Mouse (Mus musculus) cerebellum, adult 11-12 months (tissue): ENCODE data around the gene Steap2.

Experiments used
- DNase-seq: peaks from one replicate; pipeline ENCODE4 v3.0.0; 2022

Steap2 gene

DNA sequence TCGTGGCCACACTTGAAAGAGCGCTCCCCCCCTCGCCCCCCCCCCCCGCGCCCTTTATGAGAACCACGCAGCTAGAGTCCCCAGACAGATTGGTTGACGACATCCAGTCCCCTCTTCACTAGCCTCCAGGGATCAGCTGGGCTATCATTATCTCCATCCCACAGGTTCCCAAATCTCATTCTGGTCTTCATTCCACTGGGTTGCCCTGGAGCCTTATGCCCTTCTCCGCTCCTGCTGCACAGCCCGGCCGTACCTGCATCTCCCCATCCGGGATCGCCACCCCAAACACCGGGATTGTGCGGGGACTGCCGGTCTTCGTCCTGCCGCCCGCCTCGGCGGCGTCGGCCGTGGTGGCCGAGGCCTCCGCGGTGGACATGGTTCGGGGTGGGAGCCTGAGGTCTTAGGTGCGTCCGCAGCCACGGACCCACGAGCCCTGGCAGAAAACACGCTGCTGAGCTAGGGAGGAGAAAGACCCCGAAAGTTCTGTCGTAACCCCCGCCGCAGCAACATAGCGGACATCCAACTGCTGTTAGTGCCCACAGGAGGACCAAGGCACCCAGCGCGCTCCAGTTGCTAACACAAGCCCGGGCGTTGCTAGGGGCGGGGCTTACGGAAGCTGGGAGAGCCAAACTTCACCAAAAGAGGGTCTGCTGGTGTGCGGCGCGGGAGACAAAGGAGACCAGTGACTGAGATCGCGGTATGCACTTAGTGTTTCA is 30.6 kb downstream of the Steap2 start, which contains the start of gene Cfap69:
Cfap69 (minus strand) TSS at position 585 of the 716 bp plus-strand sequence.
- DNase-seq = peak; percentile 83

DNA sequence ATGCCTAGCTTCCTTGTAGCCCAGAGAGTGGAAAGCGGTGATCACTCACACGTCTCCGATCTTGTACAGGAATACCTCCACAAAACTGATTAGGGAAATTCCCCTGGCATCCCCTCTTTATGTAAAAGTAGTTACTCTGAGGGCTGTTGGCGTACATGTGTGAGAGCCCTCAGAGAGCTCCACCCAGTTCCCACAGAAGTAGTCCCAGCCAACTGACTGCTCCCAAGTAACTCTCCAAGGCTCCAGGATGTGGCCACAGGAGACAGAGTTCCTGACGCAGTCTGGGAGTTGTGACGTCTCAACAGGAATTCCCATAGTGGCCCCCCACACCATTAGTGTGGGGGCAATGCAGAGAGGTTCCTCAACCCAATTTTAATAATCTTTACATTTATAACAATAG is 31.3 kb downstream of the Steap2 start:
- peak; percentile 8 for DNase-seq

DNA sequence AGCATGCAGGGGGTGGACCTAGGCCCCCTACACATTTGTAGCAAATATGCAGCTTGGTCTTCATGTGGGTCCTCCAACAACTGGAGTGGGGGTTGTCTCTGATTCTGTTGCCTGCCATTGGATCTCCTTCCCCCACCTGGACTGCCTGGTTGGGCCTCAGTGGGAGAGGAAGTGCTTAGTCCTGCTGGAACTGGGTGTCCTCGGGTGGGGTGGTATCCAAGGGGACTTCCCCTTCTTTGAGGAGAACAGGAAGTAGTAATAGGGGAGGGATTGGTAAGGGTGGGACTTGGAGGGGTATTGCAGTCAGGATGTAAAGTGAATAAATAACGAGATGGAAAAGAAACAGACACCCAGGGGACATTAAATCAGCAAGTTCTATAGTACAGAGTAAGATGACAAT is 35.7 kb downstream of the Steap2 start:
- no peak for DNase-seq

DNA sequence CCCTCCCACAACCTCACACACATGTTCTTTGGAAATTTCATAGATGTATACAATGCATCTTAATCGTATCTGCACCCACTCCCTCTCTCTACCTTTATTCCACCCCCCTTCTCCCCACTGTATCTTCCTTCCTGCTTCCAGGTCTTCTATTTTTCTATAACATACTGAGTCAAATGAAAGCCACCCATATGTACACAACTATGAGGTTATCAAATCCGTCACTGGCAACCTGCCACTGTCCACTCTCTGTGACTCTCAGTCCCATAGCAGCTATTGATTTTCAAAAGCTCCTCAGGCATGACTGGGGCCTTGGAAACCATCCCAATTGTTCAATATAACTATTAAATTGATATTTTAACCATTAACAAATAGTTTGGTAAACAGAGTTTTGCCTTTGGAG is 36.4 kb downstream of the Steap2 start:
- DNase-seq = no peak

DNA sequence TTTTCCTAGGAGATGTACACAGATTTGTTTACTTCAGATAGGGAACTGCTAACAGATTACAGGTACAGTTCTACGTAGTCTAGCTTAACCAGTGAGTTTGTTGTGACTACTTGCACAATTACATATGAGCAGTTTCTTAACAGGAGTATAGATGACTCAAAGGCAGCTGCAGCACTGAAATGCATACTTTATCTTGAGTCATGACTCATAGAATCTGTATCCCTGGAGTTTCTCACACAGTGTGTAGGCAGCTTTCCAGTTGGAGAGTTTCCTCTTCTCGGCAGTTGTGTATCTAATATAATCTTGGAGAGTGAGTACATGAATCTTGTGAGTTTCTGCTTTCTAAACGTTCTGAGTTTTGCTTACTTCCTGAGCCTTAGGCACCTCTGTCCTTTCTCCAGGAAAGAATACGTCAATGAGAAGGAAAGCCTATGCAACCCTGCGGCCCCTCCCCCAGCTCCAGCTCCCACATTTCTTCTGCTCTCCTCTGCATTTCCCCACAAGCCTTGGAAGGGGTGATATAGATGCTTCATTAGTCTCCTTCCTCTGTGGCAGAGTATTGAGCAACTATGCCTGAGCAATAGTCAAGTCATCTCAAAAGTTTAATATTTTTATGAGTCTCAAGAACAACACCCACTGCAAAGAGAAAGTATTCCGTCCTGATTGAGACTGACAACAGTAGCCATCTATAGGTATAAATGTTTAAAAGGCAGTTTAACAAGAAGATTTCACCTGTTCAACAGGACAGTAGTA is 45.4 kb downstream of the Steap2 start:
- DNase-seq = no peak

DNA sequence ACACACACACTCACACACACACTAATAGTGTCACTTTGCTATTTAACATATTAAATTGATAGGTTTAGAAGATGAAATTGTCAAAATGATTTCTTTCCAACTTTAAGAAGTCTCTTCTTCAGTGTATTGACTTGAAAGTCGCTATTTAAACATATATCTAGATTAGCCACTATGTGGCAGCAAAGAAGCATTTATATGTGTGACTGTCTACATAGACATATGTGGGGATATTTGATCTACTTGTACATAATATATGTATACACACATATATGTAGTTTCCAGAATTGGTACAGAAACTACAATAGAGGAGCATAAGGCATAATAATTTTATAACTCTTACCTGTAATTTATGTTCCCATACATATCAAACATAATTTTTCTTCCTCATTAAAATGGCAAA is 48.2 kb downstream of the Steap2 start:
- DNase-seq = no peak

DNA sequence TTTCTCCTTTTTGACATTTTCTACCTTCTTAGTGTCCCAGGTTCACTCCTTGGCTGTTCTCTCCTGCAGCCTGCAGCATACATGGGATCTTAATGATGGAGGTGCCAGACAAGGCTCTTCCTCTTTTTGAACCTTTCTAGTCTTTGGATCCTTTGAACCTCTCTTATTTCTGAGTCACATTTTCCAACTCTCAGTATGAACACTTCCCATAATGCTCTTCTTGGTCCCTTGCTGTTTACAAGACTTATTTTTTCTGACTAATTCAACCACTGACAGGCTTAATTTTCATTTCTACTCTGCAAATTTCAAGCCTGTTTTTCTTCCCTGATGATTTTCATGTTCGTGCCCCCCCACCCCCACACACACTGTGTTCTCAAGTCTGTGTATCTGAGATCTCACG is 55.9 kb downstream of the Steap2 start:
- DNase-seq = no peak

DNA sequence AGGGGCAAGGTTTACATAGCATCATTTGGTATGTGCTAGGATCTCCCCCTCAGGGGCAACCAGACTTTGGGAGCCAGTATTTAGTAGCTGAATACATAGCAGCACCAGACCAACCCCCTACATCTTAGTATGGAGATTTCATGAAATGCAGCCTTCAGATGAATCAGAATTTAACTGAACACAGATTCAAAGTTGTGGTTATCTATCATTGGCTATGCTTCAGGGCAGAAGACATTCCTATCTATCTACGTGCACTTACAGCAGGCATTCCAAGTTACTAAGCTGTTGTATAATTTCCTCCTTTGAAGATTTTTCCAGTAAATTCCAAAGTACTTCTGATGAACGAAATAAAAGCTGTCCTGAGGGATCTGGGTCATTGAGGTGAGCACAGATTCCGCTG is 68.9 kb downstream of the Steap2 start:
- DNase-seq = no peak

DNA sequence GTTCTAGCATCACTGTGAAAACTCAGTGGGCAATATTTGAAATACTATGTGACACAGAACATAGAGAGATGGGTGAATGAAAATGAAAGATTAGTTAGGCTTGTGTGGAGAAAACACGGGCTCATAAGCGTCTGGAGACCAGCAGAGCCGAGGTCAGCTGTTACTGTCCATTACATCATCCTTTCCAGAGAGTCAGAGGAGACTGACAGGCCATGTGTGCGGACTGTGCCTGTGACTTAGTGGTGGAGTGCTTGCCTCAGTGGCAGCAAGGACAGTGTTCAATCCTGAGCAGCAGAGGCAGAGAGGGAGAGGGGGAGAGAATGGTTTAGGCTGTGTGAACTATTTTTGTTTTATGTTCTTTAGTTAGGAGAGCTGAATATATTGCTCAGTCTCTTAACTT is 76.0 kb downstream of the Steap2 start:
- no peak for DNase-seq
